Mouse (Mus musculus) heart, adult 11 months (tissue): ENCODE measurements at regions not wholly inside any gene's neighbourhood (a gene's known extent, or its start where the extent isn't known, plus 50 kb on each side); places are given as distances from the start of the nearest gene placed in this dataset.
A peak's percentile ranks its signal among the peaks of the same experiment; 100 is the strongest.

Experiments used
- DNase-seq: peaks from one replicate; pipeline ENCODE4 v3.0.0; 2022

DNA sequence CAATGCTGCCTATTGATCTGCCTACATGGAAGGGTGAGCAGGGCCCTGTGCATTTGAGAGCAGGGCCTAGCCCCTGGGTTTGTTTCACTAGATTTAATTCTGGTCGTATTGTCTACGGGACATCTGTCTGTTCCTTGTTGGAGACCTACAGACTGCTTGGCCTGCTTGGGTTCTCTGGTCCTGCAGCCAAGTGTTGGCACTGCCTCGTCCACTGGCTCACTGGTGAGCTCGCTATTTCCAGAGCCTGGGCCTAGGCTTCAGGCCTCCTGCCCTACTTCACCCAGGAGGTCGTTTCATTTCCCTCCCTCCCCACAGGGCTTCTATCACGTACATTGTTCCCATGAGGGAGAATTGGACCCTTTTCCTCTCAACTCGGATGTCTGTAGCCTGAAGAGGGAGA, 62.2 kb upstream of the Blcap start:
- DNase-seq = no peak

DNA sequence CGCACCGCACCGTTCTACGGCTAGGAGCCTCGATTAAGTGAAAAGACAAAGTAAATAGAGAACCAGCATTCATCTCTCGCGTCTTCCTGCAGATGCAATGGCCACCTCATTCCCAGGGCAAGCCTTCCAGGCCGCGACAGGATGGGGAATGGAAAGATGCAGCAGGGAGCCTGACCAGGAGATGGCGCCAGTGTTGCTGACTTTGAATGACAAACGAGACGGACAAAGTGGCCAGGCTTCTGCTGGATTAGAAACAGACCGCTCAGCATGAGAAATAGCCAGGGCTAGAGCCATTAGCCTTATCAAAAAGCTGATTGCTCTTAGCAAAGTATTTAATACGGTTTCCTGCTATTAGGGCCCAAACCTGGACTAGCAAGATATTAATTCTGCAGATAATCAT, 64.6 kb upstream of the Blcap start:
- peak; percentile 94 for DNase-seq

DNA sequence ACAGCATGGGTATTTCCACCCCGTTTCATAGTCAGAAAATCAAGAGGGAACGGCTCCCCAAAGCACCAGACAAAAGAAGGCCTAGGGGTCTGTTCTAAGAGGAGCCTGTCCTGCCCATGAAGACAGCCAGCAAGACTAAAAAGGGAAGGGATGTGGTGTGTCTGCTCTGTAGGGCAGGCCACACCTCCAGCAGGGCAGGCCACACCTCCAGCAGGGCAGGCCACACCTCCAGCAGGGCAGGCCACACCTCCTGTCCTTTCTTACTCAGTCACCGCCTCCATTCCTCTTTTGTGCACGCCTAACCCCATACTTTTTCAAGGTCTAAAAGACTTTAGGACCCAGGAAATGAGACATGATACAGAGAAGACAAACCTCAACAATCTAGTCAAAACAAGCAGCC, 69.8 kb upstream of the Blcap start:
- DNase-seq = no peak

DNA sequence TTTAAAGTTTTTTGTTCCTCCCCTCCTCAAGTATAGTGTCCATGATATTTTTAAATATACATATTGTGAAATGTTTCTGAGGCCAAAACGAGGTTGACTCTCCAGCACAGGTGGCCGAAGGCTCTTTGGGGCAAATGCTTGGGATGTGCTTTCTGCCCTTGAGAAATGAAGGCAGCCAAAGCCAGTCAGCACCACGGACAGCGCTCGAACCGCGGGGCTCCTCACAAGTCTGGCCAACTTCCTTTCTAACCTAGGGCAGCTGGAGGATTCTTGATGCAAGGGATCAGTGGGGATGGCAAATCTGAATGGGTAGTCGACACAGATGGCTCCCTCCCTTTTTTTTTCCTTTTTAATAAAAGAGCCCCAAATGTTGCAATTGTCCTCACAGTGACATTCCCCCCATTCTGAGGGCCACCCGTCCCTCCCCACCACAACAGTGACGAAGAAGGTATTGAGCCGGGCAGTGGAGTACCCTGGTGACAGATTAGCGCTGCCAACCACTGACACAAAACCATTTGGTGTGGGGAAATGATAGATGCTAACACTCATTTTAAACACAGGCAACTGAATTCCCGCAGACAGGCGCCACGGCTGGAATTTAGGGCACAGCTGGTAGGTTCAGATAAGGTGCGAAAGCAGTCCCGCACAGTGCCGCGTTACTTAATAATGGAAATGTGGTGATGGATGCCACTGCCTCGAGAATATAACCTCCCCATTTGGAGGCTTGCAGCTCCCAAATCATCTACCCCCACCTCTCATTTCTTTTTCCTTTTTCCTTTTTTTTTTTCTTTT, 73.4 kb upstream of the Ctnnbl1 start:
- DNase-seq = no peak

DNA sequence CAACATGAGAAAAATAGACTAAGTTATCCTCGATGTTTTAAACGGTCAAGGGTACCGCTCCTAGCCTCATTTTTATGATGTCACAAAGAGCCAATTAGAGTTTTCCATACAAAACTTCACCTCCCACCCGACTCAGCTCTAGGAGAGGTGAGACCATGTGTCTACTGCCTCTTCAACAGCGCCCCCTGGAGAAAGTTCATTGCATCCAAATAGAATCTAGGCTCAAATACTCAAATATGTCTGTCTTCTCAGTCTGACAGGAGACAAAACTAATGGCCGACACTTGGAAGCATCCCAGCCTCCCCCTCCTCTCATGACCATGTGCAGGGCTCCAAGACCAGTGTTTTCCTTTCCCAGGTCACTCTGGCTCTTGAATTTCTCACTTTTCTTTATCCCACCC, 72.7 kb upstream of the Ctnnbl1 start:
- DNase-seq = no peak

DNA sequence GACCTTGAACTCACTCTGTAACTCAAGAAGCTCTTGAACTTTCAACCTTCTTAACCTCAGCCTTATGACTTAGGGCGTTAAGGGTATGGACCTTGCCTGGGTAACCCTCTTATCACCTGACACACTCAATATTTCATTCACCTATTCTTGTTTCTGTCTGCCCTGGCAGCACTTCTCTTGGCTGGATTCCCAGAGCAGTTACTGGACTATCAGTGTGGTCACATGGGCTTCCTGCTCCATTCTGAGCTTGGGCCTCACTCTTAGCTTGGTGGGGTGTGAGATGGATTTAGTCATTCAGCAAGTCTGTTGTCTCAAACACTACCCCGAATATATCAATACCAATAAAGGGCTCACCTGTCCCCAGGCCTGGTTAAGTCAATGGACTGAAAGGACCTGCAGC, 67.0 kb upstream of the Ctnnbl1 start:
- DNase-seq = peak; percentile 95

DNA sequence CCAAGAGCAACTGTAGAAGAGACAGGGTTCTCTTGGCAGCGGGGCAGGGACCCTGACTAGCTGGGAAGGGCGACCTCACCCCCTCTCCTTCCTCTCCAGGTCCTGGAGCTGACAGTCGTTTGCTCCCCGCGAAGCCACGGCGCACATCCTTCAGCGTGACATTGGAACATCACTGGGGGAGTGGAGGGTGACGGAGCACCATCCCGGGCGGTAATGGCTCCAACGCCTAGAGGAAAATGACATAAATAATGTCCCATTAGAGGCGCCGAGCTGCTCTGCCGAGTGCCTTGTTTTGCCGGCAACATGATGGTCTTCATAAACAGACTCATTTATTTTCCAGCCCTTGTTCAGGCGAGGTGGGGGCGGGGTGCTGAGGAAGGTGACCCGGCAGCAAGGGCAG, 62.3 kb upstream of the Ctnnbl1 start:
- no peak for DNase-seq

DNA sequence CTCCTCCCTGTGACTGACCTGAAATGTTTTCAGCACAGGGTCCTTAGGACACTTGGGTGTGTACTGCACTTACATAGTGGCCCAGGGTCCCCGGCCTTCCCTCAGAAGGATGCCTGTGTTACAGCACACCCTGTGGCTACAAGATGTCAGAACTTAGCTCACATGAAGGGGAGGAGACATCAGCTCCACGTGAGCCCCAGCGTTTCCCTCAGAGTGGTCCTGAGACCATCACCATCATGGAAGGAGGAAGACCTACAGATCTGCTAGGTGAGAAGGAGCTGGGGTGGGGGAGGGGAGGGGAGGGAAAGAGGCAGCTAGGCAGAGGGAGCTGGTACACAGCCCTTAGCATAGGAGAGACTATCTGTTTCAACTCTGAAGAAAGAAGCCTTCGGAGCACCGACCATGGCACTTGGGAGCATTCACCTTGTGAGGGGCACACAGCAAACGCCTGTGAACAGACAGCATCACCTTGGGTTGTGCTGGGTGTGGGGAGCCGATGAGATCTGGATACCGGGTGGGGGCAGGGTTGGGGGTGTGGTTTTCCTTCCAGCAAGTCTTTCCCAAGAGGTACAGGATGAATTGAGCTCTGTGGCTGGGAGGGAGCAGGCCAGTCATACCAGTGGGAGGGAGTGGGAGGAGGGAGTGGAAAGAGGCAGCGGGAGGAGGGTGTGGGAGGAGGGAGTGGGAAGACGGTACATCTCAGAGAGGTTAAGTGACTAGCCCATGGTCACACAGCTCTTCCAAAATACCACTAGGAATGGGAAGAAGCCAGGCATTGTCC, 60.6 kb upstream of the Ctnnbl1 start:
- no peak for DNase-seq

DNA sequence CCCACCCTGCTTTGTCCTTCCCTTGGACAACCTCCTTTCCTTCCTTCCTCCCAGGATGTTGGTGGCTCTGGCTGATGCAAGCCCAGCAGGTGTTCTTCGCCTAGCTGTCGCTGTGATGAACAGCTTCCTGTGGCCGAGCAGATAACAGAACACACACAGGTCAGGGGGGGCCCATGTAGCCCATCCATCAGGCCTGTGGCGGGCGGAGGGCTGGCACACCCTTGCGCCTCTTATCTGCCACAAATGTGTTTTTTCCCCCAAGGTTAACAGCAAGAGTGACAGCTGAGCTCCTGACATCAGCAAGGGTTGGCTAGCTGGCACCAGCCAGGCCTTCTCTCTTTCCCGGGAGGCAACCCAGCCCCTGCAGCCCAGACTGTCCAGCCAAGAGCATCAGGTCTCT, 59.9 kb upstream of the Ctnnbl1 start:
- DNase-seq = no peak

DNA sequence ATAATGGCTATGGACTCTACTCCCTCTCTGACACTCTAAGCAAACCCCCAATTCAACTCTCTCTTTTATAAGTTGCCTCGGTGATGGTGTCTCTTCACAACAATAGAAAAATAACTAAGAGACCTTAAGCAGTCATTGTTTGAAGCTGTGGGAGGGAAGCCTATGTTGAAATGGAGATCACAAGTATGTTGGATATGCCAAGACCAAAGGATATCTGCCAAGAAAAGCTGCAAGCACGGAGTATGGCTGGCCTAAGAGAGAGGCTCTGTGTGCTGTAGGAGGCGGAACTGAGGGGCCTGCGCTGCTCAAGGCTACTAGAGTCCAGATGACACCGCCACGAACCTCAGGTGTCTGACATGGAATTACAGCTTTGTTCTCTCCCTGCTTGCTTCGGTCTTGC, 55.3 kb upstream of the Ctnnbl1 start:
- DNase-seq = no peak
